Mouse (Mus musculus): ENCODE measurements around the gene Nedd8.

Gene Nedd8

GRCm38 (mm10) chr14:55671833-55672740 lies at the start of gene Nedd8, which contains the start of gene Gmpr2:
Nedd8 (minus strand) TSS chr14:55672124.
Gmpr2 (plus strand) TSS chr14:55671941.
- peak; percentile 90 for DNase-seq (ENCODE audit: low spot score)

- DNase-seq (ENCODE audit: low spot score), result no peak
These were observed 49.2 kb upstream of the Nedd8 start for GRCm38 (mm10) chr14:55721076-55721475.

- DNase-seq (ENCODE audit: low spot score), result no peak
These were observed 48.7 kb upstream of the Nedd8 start for GRCm38 (mm10) chr14:55720666-55721065.

GRCm38 (mm10) chr14:55719737-55720136 lies 47.8 kb upstream of the Nedd8 start:
- DNase-seq (ENCODE audit: low spot score), result no peak

GRCm38 (mm10) chr14:55716884-55717283 lies 45.0 kb upstream of the Nedd8 start:
- DNase-seq (ENCODE audit: low spot score), result no peak

- no peak for DNase-seq (ENCODE audit: low spot score)
These were observed 44.3 kb upstream of the Nedd8 start for GRCm38 (mm10) chr14:55716271-55716670.

GRCm38 (mm10) chr14:55714893-55715292 lies 43.0 kb upstream of the Nedd8 start:
- DNase-seq (ENCODE audit: low spot score), result no peak

- DNase-seq (ENCODE audit: low spot score), result no peak
These were observed 41.8 kb upstream of the Nedd8 start, which contains the start of gene Tgm1 for GRCm38 (mm10) chr14:55713729-55714122. Tgm1 (minus strand) TSS chr14:55713926.

- DNase-seq (ENCODE audit: low spot score), result no peak
These were observed 41.2 kb upstream of the Nedd8 start for GRCm38 (mm10) chr14:55713007-55713728.

- no peak for DNase-seq (ENCODE audit: low spot score)
These were observed 39.9 kb upstream of the Nedd8 start for GRCm38 (mm10) chr14:55711786-55712185.

GRCm38 (mm10) chr14:55709509-55709908 lies 37.6 kb upstream of the Nedd8 start:
- no peak for DNase-seq (ENCODE audit: low spot score)

- DNase-seq (ENCODE audit: low spot score), result no peak
These were observed 35.5 kb upstream of the Nedd8 start for GRCm38 (mm10) chr14:55707397-55707796.

- no peak for DNase-seq (ENCODE audit: low spot score)
These were observed 34.2 kb upstream of the Nedd8 start for GRCm38 (mm10) chr14:55706051-55706600.

GRCm38 (mm10) chr14:55702761-55703160 lies 30.8 kb upstream of the Nedd8 start:
- DNase-seq (ENCODE audit: low spot score), result no peak

- no peak for DNase-seq (ENCODE audit: low spot score)
These were observed 29.2 kb upstream of the Nedd8 start for GRCm38 (mm10) chr14:55701131-55701530.

GRCm38 (mm10) chr14:55697226-55697625 lies 25.3 kb upstream of the Nedd8 start:
- DNase-seq (ENCODE audit: low spot score), result no peak

GRCm38 (mm10) chr14:55689433-55689832 lies 17.5 kb upstream of the Nedd8 start:
- DNase-seq (ENCODE audit: low spot score), result no peak

- no peak for DNase-seq (ENCODE audit: low spot score)
These were observed 10.2 kb upstream of the Nedd8 start for GRCm38 (mm10) chr14:55682118-55682493.

GRCm38 (mm10) chr14:55681160-55682117 lies 9.5 kb upstream of the Nedd8 start, which contains the start of gene Tinf2:
Tinf2 (minus strand) TSS chr14:55681820.
- DNase-seq (ENCODE audit: low spot score), result peak; percentile 96

GRCm38 (mm10) chr14:55677615-55678014 lies 5.7 kb upstream of the Nedd8 start:
- no peak for DNase-seq (ENCODE audit: low spot score)

GRCm38 (mm10) chr14:55672741-55673060 lies 777 bp upstream of the Nedd8 start:
- no peak for DNase-seq (ENCODE audit: low spot score)

GRCm38 (mm10) chr14:55671486-55671832 lies 465 bp downstream of the Nedd8 start:
- DNase-seq (ENCODE audit: low spot score), result no peak
